Mouse (Mus musculus): ENCODE results near the gene Ccl12.

Gene Ccl12

DNA sequence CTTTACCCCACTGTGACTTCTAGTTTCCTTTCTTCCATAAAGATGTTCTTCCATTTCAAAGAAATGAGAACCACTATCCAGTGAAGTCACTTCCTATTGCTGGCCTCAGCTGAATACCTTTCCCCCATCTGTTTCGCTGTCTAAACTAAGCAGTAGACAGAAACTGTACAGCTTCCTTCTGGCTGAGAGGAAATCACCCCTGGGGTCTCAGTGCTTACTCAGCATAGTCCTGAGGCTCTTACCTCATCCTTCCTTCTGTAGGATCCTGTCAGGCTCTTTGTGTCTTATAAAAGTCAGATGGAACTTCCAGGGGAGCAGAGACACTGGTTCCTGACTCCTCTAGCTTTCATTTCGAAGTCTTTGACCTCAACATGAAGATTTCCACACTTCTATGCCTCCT lies at the start of gene Ccl12:
Ccl12 (plus strand) TSS at position 317 of the 400 bp plus-strand sequence.
- DNase-seq (ENCODE audit: low read depth, low spot score), result no peak

DNA sequence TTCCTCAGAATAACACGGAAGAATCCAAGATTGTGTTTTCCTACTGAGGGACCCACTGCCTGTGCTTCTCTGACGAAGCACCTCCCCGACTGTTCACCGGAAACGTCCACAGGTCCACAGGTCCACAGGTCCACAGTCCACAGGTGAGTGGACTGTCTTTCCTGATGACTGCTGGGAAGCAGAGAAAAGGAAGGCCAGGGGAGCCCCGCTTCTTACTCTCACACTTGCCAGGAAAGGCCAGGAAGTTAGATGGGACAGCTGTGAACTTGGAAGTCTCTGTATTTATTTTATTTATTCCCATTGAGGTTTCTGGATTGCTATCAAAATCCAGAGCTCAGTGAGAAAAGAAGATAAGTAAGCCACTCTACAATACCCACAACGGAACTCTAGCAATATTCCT lies 47.8 kb upstream of the Ccl12 start:
- no peak for DNase-seq (ENCODE audit: low read depth, low spot score)

DNA sequence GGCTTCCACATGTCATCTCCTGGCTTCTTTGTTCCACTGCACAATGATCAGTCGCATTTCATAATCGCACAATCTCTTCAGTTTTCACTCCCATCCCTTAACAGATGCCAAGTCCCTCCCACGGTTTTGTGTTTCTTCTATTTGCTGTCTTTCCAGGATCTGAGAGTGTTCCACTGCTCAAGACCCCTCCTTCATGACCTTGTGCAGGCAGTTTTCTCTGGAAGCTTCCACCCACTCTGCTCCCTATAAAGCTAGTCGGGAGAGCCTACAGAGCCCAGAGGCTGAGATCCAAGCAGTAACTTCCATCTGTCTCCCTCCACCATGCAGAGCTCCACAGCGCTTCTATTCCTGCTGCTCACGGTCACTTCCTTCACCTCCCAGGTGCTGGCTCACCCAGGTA lies 44.0 kb upstream of the Ccl12 start, which contains the start of gene Ccl11:
Ccl11 (plus strand) TSS at position 178 of the 400 bp plus-strand sequence.
- DNase-seq (ENCODE audit: low read depth, low spot score), result no peak

DNA sequence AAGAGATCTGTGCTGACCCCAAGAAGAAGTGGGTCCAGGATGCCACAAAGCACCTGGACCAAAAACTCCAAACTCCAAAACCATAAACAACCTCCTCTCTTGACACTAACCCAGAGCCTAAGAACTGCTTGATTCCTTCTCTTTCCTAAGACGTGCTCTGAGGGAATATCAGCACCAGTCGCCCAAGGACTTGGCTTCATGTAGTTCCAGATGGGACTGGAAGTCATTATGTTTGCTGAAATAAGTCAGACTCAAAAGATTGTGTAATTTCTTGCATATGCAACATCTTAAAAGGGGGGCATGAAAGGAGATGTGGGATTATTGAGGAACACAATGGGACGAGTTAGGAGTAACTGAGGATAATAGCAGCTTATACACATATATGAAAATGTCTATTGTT lies 39.4 kb upstream of the Ccl12 start:
- no peak for DNase-seq (ENCODE audit: low read depth, low spot score)

DNA sequence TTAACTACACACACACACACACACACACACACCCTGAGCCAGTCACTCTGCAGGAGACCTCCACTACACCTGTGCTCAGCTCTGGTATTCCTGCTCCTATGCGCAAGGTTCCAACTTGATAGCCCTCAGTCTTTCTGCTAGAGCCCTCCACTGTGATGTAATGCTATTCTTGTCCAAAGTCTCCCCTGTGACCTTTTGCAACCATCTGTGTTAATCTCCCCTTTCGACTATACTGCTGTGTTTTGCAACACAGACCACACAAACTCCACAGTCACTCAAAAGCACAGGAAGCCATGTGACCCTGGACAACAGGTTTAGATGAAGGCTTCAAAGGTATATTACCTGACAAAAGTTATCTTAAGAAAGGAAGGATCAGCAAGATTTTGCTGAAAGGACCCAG lies 38.2 kb upstream of the Ccl12 start:
- no peak for DNase-seq (ENCODE audit: low read depth, low spot score)

DNA sequence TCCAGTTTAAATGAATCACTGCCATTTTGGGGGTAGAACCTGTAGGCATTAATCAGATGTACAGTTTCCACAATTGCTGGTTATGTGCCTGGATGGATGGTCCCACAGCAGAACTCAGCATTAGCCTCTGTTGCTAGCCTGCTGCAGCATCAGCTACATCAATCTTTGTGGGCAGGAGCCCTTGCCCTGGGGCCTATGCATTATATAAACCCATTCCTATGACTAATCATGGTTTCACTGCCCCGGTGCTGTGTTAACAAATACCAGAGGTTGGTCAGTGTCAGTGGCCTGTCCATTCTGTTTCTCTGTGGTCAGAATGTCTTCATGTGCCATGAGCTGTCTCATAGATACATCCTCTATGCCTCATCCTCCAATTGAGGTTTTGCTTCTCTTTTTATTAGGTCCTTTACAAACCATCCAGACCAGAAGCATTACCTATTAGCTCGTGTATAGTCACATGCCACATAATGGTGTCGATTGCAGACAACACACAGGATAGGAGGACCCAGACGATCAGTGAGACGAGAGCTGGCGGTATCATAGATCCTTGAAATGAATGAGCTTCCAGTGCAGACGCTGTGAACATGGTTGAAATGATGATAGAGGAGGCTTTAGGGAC lies 34.6 kb upstream of the Ccl12 start:
- DNase-seq (ENCODE audit: low read depth, low spot score), result no peak

DNA sequence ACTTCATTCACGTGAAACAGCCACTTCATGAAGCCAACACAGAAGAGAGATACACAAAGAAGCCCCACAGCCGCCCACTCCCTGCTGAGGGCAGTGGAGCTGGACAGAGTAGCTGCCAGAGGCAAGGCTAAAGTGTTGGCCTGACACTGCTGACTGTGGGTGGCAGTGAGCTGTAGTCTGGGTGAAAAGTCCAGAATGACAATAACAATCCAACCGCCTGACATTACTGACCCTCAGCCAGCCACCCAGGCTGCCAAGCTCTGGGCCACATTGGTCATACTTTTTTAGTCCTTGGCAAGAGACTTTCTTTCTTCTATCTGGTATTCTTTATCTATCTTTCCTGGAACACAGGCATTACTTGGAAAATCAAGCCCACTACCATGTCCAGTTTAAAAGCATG lies 30.6 kb upstream of the Ccl12 start:
- no peak for DNase-seq (ENCODE audit: low read depth, low spot score)

DNA sequence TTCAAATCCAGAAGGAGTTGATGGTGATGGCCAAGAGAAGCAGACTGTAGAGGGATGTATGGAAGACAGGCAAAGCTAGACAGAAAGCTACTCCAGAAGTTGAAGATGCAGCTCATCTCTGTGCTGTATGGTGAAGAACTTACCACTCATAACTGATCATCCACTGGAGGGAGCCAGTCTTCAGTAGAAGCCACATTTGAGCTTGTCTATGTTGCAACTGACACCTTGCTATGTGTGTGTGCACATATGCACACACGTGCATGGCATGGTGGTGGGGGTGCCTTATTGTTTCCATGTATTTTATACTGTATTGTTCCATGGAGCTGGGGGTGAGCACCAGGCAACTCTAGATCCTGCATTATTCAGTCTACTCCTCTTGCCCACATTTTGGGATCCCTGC lies 29.3 kb upstream of the Ccl12 start:
- no peak for DNase-seq (ENCODE audit: low read depth, low spot score)

DNA sequence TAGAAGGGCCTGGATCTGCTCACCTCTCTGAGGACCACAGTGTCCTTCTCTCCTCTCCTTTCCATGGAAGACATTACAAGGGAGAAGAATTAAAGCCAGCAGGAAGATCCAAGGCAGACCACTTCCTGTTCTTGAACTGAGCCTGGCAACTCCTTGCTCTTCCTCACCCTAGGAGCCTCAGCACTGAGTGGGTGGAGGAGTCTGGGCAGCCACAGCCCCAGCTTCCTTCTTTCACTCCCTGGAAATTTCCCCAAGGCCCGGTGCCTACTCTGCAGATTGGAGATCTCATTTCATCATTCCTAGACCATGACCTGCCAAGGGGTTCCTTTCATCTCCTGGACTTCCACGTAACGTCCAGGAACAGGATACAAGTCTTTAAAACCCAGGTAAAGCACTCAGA lies 28.7 kb upstream of the Ccl12 start:
- no peak for DNase-seq (ENCODE audit: low read depth, low spot score)

DNA sequence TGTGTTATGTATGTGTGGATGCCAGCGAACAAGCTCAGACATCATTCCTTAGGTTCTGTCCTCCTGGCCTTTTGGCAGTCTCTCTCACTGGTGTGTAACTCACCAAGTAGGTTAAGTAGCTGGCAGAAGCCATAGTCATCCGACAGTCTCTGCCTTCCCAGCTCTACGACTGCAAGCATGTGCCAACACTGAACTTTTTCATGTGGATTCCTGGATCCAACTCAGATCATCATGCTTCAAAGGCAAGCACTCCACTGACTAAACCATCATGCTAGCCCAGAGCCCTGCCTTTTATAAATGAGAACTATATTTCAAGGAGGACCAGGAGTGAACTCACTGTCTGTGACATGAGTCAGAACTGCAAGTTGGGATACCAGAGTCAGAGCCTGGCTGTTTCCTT lies 28.0 kb upstream of the Ccl12 start:
- DNase-seq (ENCODE audit: low read depth, low spot score), result no peak

DNA sequence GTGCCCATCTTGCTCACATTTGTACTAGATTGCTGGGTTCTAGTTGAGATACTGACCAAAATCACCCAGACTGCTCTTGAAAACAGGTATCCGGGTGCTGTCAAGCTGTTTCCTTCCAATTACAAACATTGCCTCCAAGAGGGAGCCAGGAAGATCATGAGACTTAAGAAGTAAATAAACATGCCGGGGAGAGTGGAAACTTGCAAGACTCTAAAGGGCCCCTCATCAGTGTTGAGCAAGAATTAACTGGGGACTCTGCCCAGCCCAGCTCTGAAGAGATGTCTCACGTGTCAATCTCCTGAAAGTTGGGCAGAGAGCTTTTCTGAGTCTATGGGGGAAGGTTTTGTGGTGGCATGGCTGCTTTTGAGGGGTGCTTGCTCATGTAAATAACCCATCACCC lies 24.6 kb upstream of the Ccl12 start:
- no peak for DNase-seq (ENCODE audit: low read depth, low spot score)

DNA sequence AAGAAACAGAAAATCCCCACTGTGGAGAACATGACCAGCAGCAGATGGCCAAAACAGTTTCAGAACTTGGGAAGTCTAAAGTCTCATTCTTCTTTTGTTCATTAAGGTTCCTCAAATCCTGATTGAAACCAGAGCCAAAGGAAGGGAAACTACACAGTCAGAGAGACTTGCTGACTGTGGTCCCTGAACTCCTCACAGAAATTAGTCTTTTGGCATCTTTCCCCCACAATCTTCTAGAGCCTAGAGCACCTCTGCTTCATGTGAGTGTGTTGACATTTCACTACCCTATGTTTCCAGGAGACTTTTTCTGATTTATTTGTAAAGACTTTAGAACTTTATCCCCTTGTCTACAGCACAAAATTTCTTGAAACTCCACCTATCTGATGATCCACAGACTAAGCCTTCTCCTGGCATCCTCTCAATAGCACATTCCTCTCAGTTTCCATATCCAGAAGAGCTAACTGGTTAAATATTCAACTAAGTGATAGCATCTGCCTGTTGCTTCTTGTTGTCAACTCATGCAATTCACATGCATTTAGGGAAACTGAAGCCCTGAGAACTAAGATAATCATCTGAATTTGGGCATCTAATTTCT lies 23.4 kb upstream of the Ccl12 start:
- no peak for DNase-seq (ENCODE audit: low read depth, low spot score)

DNA sequence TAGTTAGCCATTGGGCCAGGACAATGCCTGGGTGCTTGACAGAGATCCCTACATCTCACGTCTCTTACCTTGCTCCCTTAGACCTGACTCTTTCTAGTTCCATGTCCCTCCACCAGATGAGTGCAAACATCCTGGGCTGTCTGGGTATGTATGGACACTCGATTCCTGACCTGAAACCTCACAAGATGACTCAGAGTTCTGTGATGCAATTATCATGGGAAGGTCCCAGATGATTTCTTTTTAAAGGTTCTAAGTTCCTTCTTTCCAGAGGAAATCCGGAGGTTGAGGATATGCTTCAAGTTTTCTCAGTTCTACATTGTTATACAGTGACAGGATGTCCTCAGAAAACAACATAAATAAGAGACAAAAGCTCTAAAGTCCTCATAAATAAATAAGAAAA lies 20.8 kb upstream of the Ccl12 start:
- no peak for DNase-seq (ENCODE audit: low read depth, low spot score)

DNA sequence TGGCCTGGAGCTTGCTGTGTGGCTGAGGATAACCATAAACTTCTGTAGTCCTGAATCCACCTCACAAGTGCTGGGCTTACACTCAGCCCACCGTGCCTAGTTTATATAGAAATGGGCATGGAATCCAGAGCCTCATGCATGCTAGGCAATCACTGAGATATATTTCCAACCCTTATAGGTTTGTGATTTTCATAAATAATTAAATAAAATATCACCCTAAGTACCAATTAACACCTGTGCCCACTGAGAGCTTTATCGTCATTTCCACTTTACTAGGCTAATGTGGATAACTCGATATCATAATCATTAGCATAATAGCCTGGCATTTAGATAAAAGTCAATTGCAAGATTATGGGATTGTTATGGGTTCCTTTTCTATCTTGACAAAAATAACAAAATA lies 17.3 kb upstream of the Ccl12 start:
- no peak for DNase-seq (ENCODE audit: low read depth, low spot score)

DNA sequence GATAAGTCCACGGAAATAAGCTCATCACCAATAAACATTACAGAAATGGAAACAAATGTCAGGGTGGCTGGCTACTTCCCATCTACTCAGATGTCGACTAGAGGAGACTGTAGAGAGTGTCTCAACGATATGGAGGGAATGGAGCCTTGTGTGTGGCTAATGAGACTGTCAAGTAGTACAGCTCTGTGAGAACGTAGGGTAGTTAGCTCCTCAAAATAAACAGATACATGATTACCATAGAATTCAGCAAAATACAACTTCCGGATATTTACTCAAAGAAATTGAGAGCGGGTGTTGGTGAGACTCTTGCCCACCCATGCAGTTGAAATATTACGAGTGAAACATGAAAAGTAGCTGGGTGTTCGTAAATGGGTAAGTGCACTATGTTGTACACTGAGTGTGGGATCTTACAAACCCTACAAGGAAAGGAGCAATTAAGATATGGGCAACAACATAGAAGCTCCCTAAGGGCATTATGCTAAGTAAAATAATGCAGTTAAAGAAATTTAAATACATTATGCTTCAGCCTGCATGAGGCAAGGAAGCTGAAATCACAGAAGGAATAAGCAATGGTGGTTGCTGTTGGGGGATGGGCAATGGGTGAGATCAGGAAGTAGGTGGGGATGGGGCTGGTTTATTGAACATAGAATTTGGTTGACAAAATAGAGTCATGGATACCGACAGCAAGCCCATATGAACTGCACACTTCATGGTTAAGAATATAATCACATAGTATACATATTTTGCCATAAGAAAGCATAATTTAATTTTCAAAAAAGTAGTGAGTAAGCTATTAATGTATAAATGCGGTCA lies 1.9 kb upstream of the Ccl12 start:
- DNase-seq (ENCODE audit: low read depth, low spot score), result no peak

DNA sequence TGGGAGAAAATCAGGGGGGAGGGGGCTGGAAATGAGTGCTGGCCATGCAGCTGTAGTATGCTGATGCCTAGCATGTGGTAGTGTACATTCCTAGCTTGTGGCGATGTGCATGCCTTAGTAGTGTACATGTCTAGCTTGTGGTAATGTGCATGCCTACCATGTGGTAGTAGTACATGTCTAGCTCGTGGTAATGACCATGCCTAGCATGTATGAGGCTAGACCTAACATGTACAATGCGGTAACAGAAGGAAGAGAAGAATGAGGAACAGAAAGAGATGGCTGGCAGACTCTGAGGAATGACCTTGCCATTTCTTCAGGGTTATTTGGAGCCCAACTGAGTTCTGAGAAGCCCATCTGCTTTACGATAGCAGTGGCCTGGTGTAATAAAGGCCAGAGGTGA lies 558 bp upstream of the Ccl12 start:
- DNase-seq (ENCODE audit: low read depth, low spot score), result no peak

DNA sequence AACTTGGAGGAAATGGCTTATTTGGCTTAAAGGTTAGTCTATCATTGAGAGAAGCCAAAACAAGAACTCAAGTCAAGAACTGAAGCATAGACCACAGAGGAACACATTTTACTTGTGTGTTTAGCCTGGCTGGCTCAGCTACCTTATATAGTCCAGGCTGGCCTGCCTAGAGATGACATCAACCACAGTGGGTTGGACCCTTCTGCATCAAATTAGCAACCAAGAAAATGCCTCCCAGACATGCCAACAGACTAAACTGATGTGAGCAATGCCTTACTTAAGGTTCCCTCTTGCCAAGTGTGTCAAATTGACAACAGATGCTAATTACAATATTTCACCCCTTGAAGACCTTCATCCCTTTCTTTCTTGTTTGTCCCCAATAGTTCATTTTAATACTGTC lies 8.0 kb downstream of the Ccl12 start:
- no peak for DNase-seq (ENCODE audit: low read depth, low spot score)

DNA sequence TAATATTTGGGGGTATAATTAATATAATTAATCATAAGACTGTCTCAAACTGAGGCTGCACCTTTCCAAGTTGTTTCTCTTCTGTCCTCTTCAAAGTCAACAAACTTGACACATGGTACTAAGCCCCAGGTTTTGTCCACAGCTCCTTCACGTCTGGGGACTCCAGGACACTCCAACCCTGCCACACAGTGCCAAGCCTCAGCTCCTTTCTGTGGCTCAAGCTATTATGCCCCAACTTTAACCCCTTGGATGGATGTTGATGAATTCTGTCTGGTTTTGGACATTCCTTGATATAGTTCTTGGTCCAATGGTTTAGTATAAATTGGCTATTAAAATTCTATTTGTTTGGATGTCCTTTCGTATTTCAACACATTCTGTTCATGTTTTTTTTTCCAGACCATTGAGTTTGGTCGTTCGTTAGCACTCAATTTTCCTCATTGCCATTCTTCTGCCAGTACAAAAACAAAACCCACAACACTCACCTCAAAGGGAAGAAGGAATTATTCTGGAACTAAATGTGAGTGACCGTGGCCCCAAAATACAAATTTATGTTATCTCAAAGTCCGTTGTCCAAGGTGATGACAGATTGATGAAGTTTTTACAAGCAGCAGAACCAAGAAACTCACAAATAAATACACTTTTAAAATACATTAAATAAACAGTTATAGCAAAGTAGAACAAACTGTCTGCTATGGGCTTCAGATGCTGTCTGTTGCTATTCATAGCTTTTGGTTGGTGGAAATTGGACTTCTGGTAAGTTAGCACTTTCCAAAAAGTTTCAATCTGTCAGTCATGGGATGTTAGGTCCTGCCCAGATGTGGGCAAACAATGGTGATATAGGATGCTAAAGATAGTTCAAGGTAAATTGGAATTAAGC lies 9.0 kb downstream of the Ccl12 start:
- DNase-seq (ENCODE audit: low read depth, low spot score), result no peak

DNA sequence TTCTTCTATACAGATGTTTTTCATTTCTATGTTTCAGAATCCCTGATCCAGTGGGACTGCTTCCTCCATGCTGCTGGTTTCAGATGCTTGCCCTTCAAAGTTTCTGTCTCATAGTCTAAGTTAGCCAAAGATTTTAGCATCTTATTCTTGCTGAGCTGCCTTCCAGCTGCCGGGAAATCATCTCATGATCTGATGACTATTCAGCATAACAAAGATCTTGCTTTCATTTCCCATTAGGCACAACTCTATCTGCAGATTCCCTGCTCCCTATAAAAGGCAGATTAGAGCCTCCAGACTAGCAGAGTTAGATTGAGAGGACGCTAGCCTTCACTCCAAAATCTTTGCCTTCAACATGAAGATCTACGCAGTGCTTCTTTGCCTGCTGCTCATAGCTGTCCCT lies 13.2 kb downstream of the Ccl12 start, which contains the start of gene Ccl8:
Ccl8 (plus strand) TSS at position 301 of the 400 bp plus-strand sequence.
- DNase-seq (ENCODE audit: low read depth, low spot score), result no peak

DNA sequence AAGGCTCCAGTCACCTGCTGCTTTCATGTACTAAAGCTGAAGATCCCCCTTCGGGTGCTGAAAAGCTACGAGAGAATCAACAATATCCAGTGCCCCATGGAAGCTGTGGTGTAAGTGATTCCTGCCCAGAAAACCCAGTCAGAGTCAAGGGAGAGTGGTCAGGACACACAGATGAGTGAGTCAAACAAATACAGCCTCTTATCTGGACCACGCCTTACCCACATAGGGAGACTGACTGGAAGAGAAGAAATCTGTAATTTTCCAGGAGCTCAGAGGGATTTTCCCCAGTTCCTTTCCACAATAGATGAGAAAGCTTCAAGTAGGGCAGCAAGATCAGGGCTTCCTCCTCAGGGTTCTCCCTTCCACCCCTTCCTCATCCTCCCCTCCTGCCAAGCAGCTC lies 14.4 kb downstream of the Ccl12 start:
- no peak for DNase-seq (ENCODE audit: low read depth, low spot score)

DNA sequence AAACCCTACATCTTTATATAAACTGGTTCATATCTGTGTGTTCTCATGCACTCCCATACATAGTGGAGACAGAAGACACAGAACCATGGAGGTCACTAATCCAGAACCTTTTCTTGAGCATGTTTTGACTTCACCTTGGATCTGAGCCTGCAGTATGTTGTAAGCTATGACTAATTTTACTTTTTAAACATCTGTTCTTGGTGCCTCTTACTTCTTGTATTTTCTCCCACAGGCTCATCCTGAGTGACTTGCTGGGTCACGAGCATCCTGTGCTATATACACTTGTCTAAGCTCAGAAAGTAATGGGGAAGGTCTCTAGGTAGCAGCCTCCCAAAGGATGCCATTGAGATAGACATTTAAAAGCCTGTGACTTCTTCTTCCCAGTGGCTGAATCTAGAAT lies 31.3 kb downstream of the Ccl12 start:
- no peak for DNase-seq (ENCODE audit: low read depth, low spot score)

DNA sequence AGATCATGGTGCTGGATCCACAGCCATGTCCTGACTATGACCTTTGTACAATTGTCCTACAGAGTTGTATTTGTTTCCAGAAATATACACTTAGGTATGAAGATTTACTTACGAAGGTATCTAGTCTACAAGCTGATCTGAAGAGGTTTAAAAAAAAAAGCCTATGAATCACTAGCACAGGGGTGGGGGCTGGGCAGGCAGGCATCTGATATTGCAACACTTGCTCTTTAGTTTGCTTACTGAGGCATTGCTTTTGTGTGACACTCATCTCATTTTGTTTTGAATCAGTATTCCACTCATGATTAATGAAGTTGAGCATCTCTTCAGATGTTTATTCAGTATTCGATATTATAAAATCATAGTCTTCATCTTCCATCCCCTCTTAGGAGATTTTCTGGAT lies 34.6 kb downstream of the Ccl12 start:
- no peak for DNase-seq (ENCODE audit: low read depth, low spot score)

Measured in ES-CJ7 (cell line).